Mouse (Mus musculus): Measurements from ENCODE around the gene Trpm8. TPM values are rescaled to one million over a fixed set of nuclear protein-coding genes. Genes with fewer than 3 reads are reported as not detected.

Trpm8 gene
- polyA plus RNA-seq, 1 experiment, result 0.02 TPM

DNA sequence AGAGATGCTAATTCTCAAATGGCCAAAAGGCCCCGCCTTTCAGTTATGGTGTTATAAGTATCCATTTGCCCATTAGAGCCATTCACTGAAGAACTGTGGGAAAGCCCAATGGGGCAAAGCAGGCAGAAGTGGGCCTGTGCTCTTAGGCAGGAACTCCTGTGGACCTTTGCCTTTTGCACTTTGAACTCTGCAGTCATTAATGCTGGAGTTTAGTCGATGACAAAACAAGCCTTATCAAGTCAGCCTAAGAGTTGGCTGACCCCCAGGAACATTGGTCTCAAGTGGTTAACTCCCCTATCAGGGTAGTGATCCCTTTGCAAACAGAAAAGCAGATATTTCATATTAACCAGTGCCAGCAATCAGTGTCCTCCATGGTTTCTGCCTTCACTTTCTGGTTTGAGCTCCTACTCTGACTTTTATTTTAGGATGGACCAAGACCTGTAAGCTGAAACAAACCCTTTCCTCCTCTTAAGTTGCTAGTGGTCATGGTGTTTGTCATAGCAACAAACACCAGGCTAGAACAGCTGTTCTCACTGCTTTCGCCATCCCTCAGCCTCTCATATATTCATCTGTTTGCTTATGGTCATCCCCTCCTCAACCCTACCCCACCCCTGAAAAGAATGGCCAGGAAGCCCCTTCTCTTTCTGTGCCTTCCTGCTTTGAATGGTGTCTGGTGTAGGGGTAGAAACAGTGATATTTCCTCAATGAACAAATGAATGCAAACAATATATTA, 10.8 kb downstream of the Trpm8 start:
- no peak overlapping the region for H3K4me2 ChIP-seq (ENCODE audit: low read depth)
- H3K79me2 ChIP-seq (ENCODE audit: control insufficient read depth, insufficient read depth), result no peaks in the 10 kb centered on the region
- H3K27me3 ChIP-seq (ENCODE audit: control insufficient read depth, insufficient read depth, insufficient read length), result no peaks in the 10 kb centered on the region
- H3ac ChIP-seq (ENCODE audit: control insufficient read depth, insufficient read length), result no peak overlapping the region
- TF ChIP-seq MYOG (IDR thresholded peaks at IDR 0.05; ENCODE audit: control insufficient read depth in 1 of 3, insufficient read depth in 1 of 3, insufficient read length in 2 of 3, low read depth in 2 of 3) (no peak), USF1 (IDR thresholded peaks at IDR 0.05; ENCODE audit: low read depth) (no peak), POLR2AphosphoS2 (IDR thresholded peaks at IDR 0.05; ENCODE audit: insufficient read length, low read depth) (no peak), TCF12 (IDR thresholded peaks at IDR 0.05; ENCODE audit: insufficient read depth, poor library complexity, severe bottlenecking) (no peak), TCF3 (IDR thresholded peaks at IDR 0.05; ENCODE audit: insufficient read length, low read depth) (no peak), MAX (IDR thresholded peaks at IDR 0.05; ENCODE audit: low read depth) (no peak), MYOD1 (IDR thresholded peaks at IDR 0.05; ENCODE audit: control insufficient read depth in 1 of 3, insufficient read length in 2 of 3, low read depth in 2 of 3) (no peak), REST (IDR thresholded peaks at IDR 0.05; ENCODE audit: insufficient read depth, insufficient read length) (no peak), SRF (IDR thresholded peaks at IDR 0.05; ENCODE audit: control insufficient read depth, insufficient read length, low read depth) (no peak), CEBPB (IDR thresholded peaks at IDR 0.05; ENCODE audit: insufficient read depth, poor library complexity, severe bottlenecking) (no peak), POLR2A (IDR thresholded peaks at IDR 0.05; ENCODE audit: insufficient read length, low read depth) (no peak), E2F4 (IDR thresholded peaks at IDR 0.05; ENCODE audit: insufficient read depth) (no peak)
- no peak overlapping the region for H3K4me3 ChIP-seq
- no peaks in the 10 kb centered on the region for H3K36me3 ChIP-seq (ENCODE audit: control insufficient read depth, insufficient read depth)

DNA sequence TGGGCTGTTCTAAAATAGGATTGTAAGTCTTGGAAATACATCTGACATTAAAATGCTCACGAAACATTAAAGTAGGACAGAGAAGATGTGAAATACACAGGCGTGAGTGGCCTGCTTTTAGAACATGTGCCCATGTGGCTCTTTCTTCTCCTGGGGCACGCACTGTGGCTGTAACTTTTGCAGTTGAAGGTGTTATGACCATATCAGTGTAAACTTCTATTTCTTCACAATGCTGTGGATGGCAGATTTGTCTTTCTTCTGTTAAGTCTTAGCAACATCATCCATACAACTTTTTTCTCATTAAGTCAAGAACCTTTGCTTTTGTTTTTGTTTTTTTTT, 11.3 kb downstream of the Trpm8 start:
- no peak overlapping the region for H3K4me3 ChIP-seq
- TF ChIP-seq REST (IDR thresholded peaks at IDR 0.05; ENCODE audit: insufficient read depth, insufficient read length) (no peak), POLR2AphosphoS2 (IDR thresholded peaks at IDR 0.05; ENCODE audit: insufficient read length, low read depth) (no peak), MAX (IDR thresholded peaks at IDR 0.05; ENCODE audit: low read depth) (no peak), TCF12 (IDR thresholded peaks at IDR 0.05; ENCODE audit: insufficient read depth, poor library complexity, severe bottlenecking) (no peak), MYOD1 (IDR thresholded peaks at IDR 0.05; ENCODE audit: control insufficient read depth in 1 of 3, insufficient read length in 2 of 3, low read depth in 2 of 3) (no peak), E2F4 (IDR thresholded peaks at IDR 0.05; ENCODE audit: insufficient read depth) (no peak), USF1 (IDR thresholded peaks at IDR 0.05; ENCODE audit: low read depth) (no peak), TCF3 (IDR thresholded peaks at IDR 0.05; ENCODE audit: insufficient read length, low read depth) (no peak), POLR2A (IDR thresholded peaks at IDR 0.05; ENCODE audit: insufficient read length, low read depth) (no peak), MYOG (IDR thresholded peaks at IDR 0.05; ENCODE audit: control insufficient read depth in 1 of 3, insufficient read depth in 1 of 3, insufficient read length in 2 of 3, low read depth in 2 of 3) (no peak), SRF (IDR thresholded peaks at IDR 0.05; ENCODE audit: control insufficient read depth, insufficient read length, low read depth) (no peak), CEBPB (IDR thresholded peaks at IDR 0.05; ENCODE audit: insufficient read depth, poor library complexity, severe bottlenecking) (no peak)
- H3K27me3 ChIP-seq (ENCODE audit: control insufficient read depth, insufficient read depth, insufficient read length), result peaks cover under 1% of the 10 kb centered on the region
- no peaks in the 10 kb centered on the region for H3K79me2 ChIP-seq (ENCODE audit: control insufficient read depth, insufficient read depth)
- H3K36me3 ChIP-seq (ENCODE audit: control insufficient read depth, insufficient read depth), result no peaks in the 10 kb centered on the region
- no peak overlapping the region for H3K4me2 ChIP-seq (ENCODE audit: low read depth)
- H3ac ChIP-seq (ENCODE audit: control insufficient read depth, insufficient read length), result no peak overlapping the region

DNA sequence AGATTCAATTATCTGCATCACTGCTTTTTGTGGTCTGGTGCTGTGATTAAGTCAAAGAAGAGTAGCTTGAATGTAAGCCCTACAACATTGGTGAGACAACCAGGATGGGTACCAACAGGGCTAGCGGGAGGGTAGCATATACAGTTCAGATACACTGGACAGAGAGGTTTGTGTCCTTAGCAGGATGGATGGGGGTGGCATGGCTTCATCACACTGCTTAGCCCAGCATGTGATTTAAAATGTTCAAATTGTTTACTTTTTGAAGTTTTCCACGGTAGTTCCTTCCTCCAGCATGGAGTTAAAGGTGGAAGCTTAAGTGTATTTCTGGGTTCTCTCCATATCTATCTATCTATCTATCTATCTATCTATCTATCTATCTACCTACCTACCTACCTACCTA, 11.7 kb downstream of the Trpm8 start:
- H3K79me2 ChIP-seq (ENCODE audit: control insufficient read depth, insufficient read depth), result no peaks in the 10 kb centered on the region
- no peak overlapping the region for H3ac ChIP-seq (ENCODE audit: control insufficient read depth, insufficient read length)
- H3K36me3 ChIP-seq (ENCODE audit: control insufficient read depth, insufficient read depth), result no peaks in the 10 kb centered on the region
- H3K4me3 ChIP-seq, result no peak overlapping the region
- peaks cover 5% of the 10 kb centered on the region for H3K27me3 ChIP-seq (ENCODE audit: control insufficient read depth, insufficient read depth, insufficient read length)
- TF ChIP-seq CEBPB (IDR thresholded peaks at IDR 0.05; ENCODE audit: insufficient read depth, poor library complexity, severe bottlenecking) (no peak), MAX (IDR thresholded peaks at IDR 0.05; ENCODE audit: low read depth) (no peak), TCF3 (IDR thresholded peaks at IDR 0.05; ENCODE audit: insufficient read length, low read depth) (no peak), MYOG (IDR thresholded peaks at IDR 0.05; ENCODE audit: control insufficient read depth in 1 of 3, insufficient read depth in 1 of 3, insufficient read length in 2 of 3, low read depth in 2 of 3) (no peak), USF1 (IDR thresholded peaks at IDR 0.05; ENCODE audit: low read depth) (no peak), E2F4 (IDR thresholded peaks at IDR 0.05; ENCODE audit: insufficient read depth) (no peak), MYOD1 (IDR thresholded peaks at IDR 0.05; ENCODE audit: control insufficient read depth in 1 of 3, insufficient read length in 2 of 3, low read depth in 2 of 3) (no peak), POLR2AphosphoS2 (IDR thresholded peaks at IDR 0.05; ENCODE audit: insufficient read length, low read depth) (no peak), TCF12 (IDR thresholded peaks at IDR 0.05; ENCODE audit: insufficient read depth, poor library complexity, severe bottlenecking) (no peak), POLR2A (IDR thresholded peaks at IDR 0.05; ENCODE audit: insufficient read length, low read depth) (no peak), SRF (IDR thresholded peaks at IDR 0.05; ENCODE audit: control insufficient read depth, insufficient read length, low read depth) (no peak), REST (IDR thresholded peaks at IDR 0.05; ENCODE audit: insufficient read depth, insufficient read length) (no peak)
- H3K4me2 ChIP-seq (ENCODE audit: low read depth), result no peak overlapping the region

DNA sequence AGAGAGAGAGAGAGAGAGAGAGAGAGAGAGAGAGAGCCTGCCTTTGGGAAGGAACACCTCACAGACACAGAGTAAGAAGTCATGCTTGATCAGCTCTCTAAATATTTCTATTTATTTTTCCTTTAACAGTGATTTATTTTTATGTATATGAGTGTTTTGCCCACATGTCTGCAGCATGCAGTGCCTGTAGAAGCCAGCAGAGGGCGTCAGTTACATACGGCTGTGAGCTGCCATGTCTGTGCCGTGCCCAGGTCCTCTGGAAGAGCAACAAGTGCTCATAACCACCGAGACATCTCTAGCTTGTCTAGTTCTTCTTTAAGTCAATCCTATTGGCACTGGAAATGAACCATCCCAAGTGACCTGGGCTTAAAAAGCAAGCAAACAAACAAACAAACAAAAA, 12.5 kb downstream of the Trpm8 start:
- H3K79me2 ChIP-seq (ENCODE audit: control insufficient read depth, insufficient read depth), result no peaks in the 10 kb centered on the region
- no peak overlapping the region for H3K4me3 ChIP-seq
- H3K4me2 ChIP-seq (ENCODE audit: low read depth), result no peak overlapping the region
- TF ChIP-seq CEBPB (IDR thresholded peaks at IDR 0.05; ENCODE audit: insufficient read depth, poor library complexity, severe bottlenecking) (no peak), TCF12 (IDR thresholded peaks at IDR 0.05; ENCODE audit: insufficient read depth, poor library complexity, severe bottlenecking) (no peak), TCF3 (IDR thresholded peaks at IDR 0.05; ENCODE audit: insufficient read length, low read depth) (no peak), SRF (IDR thresholded peaks at IDR 0.05; ENCODE audit: control insufficient read depth, insufficient read length, low read depth) (no peak), MAX (IDR thresholded peaks at IDR 0.05; ENCODE audit: low read depth) (no peak), REST (IDR thresholded peaks at IDR 0.05; ENCODE audit: insufficient read depth, insufficient read length) (no peak), MYOG (IDR thresholded peaks at IDR 0.05; ENCODE audit: control insufficient read depth in 1 of 3, insufficient read depth in 1 of 3, insufficient read length in 2 of 3, low read depth in 2 of 3) (no peak), POLR2AphosphoS2 (IDR thresholded peaks at IDR 0.05; ENCODE audit: insufficient read length, low read depth) (no peak), POLR2A (IDR thresholded peaks at IDR 0.05; ENCODE audit: insufficient read length, low read depth) (no peak), MYOD1 (IDR thresholded peaks at IDR 0.05; ENCODE audit: control insufficient read depth in 1 of 3, insufficient read length in 2 of 3, low read depth in 2 of 3) (no peak), USF1 (IDR thresholded peaks at IDR 0.05; ENCODE audit: low read depth) (no peak), E2F4 (IDR thresholded peaks at IDR 0.05; ENCODE audit: insufficient read depth) (no peak)
- H3ac ChIP-seq (ENCODE audit: control insufficient read depth, insufficient read length), result no peak overlapping the region
- peaks cover 5% of the 10 kb centered on the region for H3K27me3 ChIP-seq (ENCODE audit: control insufficient read depth, insufficient read depth, insufficient read length)
- H3K36me3 ChIP-seq (ENCODE audit: control insufficient read depth, insufficient read depth), result no peaks in the 10 kb centered on the region
